Mouse (Mus musculus): ENCODE results near the gene Srgap1. TPM values are rescaled to one million over a fixed set of nuclear protein-coding genes. Genes with fewer than 3 reads are reported as not detected.

The Srgap1 gene
- total RNA-seq, 2 experiments from 2014 or later = 8.5 to 12.5 TPM

DNA sequence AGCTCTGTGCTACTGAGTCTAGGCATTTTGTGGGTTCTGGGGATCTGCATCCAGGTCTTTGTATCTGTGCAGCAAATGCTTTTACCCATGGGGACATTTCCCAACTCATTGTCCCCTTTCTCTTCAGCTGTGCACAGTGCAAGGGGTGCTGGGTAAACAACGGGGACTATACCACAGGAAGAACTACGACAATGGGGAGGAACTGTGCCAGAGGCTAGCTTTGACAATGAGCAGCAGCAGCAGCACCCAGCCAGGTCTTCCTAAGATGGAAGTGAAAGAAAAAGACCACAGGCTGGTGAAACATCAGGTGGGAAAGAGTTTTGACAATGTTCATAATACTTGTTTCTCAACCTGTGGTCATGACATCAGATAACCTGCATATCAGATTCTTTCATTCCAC, 197.6 kb downstream of the Srgap1 start:
- DNase-seq (ENCODE audit: low spot score in 2 of 2) = no peak

DNA sequence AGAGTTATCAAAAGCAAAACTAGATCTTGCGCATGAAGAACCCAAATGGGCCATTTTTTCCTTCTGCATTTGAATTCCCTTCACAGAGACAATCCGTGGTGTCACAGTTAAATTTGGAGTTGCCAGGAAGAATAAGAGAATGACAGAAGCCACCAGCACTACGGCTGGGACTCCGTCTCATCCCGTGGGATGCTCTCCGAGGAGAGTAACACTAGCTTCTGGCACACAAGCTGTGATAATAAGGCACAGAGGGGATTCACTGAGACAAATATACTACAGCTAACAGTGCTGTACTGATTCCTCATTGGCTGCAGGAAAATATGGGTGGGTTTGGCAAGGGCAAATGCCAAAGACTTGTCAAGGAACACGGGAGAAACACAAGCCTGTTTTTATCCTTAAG, 201.4 kb downstream of the Srgap1 start:
- peak in 1 of 2 experiments; percentile 46 for DNase-seq (ENCODE audit: low spot score in 2 of 2)
- intact Hi-C loops (cut with DNase I) = no loop called here

More for the DNA sequence above, 197.6 kb downstream of the Srgap1 start:
- intact Hi-C loops (cut with DNase I) = no loop called here

DNA sequence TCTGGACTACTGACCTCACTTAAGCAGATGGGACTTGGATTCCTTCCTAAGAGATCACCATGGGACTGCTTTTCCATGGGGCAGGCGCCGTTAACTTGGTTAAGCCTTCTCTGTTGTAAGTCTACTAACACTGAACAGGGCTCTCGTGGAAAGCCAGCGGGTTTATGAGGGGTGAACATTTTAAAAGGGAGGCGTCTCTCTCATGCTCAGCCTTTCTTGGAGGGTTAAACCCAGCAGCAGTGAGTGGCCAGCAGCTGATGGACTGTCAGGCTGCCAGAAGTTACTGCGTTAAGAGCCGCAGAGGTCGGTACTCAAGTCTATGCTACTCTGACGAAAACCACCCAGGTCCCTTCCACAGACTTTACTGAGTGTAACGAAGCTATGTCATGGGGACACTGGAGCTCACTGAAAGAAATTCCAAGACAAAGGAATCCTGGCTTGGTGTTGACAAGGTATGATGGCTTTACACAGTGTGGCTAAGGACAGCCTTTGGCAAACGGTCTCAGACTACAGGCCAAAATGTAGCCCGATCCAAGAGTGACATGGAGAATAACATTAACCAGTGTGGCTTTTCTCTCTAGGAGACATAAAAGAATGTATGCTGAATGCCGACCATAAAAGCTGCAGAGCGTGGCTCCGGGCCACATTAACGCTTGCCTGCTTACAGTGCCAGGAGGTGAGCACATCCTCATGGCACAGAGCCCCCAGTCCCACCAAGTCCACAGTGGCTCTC, 209.8 kb downstream of the Srgap1 start:
- DNase-seq (ENCODE audit: low spot score in 2 of 2) = no peak
- intact Hi-C loops (cut with DNase I) = loop anchor here (5.0 kb wide), 1 partner anchor 210 kb away; the partner anchor contains the start of gene Srgap1

DNA sequence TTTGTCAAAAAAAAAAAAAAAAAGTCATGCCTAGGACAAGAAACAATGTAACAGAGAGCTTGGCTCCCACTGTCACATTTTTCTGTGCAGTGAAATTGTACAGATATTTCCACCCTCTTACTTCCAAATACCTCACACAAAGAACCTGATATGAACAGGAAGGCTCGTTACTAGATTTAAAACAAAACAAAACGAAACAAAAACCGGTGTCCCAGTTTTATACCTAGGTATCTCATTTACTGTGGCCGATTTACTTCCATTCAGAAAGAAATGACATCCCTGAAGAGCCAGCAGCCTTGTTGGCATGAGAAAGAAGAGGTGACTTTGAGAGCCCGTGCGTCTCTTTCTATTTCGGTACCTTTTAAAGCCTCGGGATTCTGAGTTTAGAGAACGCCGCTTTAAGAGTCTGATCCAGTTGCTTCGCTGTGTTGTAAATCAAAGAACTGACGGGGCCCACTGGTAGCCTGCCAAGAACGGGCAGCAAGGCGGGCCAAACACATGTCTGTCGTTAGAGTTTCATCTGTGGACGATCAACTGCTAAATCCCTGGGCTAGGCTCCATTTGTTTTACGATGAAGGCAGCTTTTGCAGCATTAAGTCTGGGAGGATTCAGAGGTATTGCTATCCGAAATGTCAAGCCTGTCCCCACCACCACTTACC, 210.5 kb downstream of the Srgap1 start:
- peak; percentile 45 to 58 for DNase-seq (ENCODE audit: low spot score in 2 of 2)
- intact Hi-C loops (cut with DNase I) = loop anchor here (5.0 kb wide), 1 partner anchor 211 kb away; the partner anchor contains the start of gene Srgap1

DNA sequence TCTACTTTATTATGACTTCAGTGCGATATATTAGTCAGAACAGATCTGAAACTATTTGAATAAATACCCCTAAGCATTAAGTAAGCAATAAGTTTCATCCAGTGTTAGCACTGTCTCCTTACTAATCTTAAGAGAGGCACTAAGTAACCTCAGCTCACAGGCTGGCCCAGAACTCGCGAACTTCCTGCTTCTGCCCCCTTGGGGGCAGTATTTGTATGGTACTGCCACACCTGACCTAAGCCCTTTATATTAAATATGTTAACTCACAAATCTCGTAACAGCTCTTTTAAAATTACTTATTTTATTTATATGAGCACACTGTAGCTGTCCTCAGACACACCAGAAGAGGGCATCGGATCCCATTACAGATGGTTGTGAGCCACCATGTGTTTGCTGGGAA, 213.7 kb downstream of the Srgap1 start:
- intact Hi-C loops (cut with DNase I) = no loop called here

DNA sequence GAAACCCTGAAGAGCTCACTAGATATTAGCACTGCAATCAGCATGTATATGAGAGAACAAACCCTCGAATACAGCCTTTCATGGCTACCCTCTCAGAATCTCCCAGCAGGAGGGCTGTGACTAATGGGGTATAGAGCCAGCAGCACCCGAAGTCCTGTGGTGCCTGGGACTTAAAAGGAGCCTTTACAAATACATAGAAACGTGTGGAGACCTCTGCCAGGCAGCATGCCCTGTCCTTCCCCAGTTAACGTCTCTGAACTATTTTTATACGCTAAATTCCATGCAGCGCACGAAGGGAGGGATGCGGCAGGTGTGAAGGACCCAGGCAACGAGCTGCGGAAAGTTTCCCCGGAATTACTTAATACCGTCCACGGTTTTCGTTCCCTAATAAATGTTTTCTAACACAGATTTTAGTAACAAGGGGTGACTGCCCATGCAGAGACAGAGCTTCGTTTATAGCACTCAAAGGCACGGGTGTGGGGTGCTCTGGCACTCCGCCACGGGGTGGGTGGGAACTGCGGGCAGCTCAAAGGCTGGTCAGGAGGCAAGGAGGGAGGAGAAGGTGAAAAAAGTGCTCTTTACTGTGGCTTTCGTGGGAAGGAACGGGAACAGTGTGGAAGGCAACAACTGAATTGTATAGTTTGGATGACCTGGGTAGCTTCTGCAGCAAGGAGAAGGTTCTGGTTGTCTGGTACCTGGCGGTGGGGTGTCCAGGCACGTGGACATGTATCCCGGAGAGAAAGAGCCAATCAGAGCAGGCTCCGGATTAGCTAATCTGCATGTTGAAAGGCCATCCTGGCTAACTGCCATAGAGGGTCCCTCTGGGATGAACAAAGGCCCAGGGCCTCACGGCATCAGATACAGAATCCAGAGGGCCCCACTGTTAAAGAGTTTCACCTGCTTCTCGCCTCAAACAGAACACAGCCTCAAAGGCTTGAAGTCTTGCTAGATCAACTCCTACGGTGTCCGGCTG, 216.5 kb downstream of the Srgap1 start:
- intact Hi-C loops (cut with DNase I) = no loop called here

More for the DNA sequence above, 213.7 kb downstream of the Srgap1 start:
- no peak for DNase-seq (ENCODE audit: low spot score in 2 of 2)

DNA sequence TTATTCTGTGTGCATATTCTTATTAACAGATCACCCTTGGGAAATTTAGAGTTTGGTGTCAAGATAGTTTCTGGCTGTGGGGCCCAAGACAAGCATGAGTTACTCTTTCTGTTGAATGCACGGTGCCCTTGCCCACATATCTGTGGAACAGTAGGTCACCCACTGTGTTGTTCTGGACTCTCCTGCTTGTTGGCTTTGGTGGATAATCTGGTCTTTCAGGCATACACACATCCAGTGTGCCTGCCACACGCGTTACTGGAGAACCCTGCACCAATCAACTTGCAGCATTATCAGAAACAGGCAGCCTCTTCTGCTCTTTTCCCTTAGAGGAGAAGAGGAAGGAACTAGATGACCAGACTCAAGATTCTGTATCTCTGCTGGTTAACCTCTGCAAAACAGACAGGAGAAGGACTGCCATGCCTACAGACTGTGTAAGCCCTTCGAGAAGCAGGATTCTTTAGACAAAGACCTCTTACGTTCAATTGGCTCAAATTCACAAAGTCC, 217.3 kb downstream of the Srgap1 start:
- intact Hi-C loops (cut with DNase I) = no loop called here

More for the DNA sequence above, 216.5 kb downstream of the Srgap1 start:
- DNase-seq (ENCODE audit: low spot score in 2 of 2) = no peak

DNA sequence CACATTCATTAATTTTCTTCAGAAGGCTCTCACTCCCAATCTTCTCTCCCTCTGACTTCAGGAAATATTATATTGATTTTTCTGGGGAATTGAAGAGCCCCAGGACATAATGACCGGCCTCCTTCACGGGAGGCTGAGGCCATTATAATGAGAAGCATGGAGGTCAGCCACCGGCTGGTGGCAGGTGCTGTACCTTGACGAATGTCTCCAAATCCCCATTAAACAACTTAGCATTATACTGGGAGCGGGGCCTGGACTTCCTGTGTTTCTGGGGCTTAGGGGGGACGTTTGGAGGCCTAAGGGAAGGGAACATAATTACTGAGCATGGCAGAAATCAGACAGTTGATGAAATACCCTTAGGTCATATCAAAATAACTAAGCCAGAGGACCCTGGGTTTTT, 218.1 kb downstream of the Srgap1 start:
- no peak for DNase-seq (ENCODE audit: low spot score in 2 of 2)
- intact Hi-C loops (cut with DNase I) = no loop called here

More for the DNA sequence above, 217.3 kb downstream of the Srgap1 start:
- DNase-seq (ENCODE audit: low spot score in 2 of 2) = no peak

DNA sequence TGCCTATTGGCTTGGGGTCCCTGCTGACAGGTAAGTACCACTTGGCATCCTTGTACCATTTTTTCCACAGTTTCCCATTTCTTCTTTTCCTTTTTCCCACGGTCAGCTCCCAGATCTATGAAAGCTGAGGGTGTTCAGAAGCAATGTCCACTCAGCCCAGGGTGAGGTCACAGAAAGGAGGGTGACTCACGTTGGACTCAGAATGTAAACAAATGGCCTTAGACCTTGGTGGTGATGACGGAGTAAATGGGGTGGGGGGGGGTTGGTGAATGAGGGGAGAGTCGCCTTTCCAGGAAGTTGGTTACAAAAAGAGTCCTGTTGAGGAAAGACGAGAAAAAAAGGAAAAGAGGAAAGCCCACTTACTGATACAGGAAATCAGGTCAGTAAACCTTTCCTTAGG, 224.4 kb downstream of the Srgap1 start:
- intact Hi-C loops (cut with DNase I) = no loop called here
- DNase-seq (ENCODE audit: low spot score in 2 of 2) = no peak

DNA sequence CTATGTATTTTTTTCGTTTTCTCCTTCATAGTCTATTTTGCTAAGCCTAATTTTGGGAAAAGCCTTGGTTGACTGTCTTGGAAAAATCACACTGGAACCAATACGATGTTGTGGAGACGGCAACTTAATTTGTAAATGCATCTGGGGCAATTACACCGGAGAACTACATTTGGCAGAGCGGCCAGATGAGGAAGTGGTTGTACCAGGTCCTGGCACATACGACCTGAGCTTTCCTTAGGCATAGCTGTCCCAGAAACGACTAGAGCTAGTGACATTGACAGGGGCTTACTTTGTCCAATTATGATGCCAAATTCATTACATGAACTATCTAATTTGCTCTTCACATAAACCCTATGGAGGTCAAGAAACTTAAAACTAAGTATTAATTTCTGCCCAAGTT, 226.3 kb downstream of the Srgap1 start:
- DNase-seq (ENCODE audit: low spot score in 2 of 2) = no peak
- intact Hi-C loops (cut with DNase I) = no loop called here

DNA sequence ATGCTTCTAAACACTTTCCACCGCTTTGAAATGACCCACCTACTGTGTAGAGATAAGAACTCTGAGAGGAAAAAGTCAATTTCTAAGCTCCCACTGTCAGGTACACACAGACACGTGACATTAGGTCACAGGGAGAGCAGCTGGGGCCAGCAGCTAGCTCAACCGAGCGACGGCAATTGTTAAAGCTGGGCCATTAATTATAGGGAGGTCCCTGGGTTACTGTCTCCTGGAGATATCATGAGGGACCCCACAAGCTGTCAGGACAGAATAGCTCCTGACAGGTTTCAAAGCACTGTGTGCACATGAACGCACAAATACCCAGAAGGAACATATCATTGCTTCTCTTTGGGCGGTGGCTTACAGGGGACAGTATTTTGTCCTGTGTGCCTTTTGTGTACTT, 229.1 kb downstream of the Srgap1 start:
- no peak for DNase-seq (ENCODE audit: low spot score in 2 of 2)
- intact Hi-C loops (cut with DNase I) = no loop called here

DNA sequence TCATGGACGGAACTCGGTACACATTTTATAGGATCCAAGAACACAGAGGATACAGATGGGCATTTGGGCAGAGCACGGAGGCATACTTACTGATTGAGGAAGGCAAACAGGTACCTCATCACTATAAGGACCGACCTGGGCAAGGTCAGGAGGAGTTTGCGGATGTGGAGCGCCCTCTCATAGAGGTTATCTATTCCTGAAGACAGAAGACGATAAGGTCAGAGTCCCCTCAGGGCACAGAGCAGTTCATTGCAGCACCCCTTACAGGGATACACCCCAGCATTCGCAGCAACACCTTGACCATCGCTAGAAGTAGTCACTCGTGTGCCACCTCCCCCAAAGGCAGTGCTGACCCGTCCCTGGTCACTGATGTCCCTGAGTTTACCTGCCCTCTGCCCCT, 239.3 kb downstream of the Srgap1 start:
- DNase-seq (ENCODE audit: low spot score in 2 of 2) = no peak
- intact Hi-C loops (cut with DNase I) = no loop called here

DNA sequence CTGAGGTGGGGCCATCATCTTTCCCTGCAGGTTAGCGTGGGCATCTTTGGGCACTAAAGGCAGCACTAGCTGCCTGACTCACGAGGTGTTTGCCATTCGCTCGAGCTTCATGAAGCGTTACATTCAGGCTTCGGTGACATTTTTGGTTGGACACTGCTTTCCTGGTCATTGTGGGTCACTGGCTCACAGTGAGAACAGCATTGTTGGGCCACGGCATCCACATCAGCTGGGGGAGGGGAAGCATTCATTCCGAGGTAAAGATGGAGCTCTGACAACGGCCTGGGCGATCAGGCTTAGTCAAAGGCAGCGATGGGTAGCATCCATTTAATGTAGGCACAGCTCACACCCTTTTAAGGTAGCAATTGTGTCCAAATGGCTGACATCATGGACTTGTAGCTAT, 240.3 kb downstream of the Srgap1 start:
- intact Hi-C loops (cut with DNase I) = no loop called here
- no peak for DNase-seq (ENCODE audit: low spot score in 2 of 2)

DNA sequence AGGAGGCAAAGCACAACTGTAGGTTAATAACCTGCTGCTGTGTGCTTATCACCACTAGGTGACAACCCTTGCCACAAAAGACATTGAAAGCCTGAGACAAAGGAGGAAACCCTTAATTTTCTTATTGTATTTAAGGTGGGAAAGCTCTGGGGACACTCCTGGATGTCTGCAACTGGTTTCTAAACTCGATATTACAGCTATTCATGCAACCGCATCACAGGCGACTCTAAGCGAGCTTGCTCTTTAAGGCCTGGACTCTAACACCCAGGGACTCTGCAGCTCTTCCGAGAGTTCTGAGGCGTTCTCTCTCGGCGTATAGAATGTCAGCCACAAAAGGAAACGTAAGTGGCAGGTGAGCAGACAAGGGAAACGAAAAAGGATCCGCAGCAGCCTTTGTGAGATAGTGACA, 241.2 kb downstream of the Srgap1 start:
- DNase-seq (ENCODE audit: low spot score in 2 of 2) = no peak
- intact Hi-C loops (cut with DNase I) = no loop called here

DNA sequence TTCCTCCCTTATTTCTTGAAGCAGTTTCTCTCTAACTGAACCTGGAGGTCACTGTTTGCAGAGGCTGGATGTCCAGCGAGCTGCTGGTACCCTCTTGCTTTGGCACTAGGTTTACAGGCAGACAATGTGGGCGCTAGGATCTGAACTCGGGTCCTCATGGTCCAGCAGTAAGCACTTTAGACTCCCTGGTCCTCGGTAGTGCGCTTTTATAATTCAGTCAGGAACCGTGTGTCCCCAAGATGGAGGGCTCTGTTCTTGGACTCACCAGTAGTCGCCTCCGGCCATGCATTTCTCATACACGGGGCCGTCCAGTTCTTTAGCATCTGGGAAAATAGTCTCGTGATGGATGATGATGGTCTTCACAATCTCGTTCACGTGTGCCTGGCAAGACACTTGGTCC, 242.6 kb downstream of the Srgap1 start:
- DNase-seq (ENCODE audit: low spot score in 2 of 2) = no peak

DNA sequence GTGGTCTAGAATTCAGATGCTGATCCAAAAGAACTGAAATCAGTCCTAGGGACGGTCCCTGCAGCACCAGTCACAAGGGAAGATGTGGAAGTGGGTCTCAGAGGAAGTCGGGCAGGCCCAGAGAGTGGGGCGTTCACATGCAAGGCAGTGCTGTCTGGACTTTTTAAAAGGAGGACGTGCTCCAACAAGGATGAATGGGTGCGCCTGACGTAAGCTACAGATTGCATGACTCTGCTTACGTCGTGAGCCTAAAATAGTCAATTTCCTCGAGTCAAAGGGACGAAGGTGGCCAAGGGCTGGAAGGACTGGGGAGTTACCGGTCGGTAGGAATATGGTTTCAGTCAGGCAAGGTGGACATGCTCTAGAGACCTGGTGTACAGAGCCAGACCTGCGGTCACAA, 247.1 kb downstream of the Srgap1 start:
- DNase-seq (ENCODE audit: low spot score in 2 of 2) = no peak
- intact Hi-C loops (cut with DNase I) = no loop called here

More for the DNA sequence above, 242.6 kb downstream of the Srgap1 start:
- intact Hi-C loops (cut with DNase I) = no loop called here

DNA sequence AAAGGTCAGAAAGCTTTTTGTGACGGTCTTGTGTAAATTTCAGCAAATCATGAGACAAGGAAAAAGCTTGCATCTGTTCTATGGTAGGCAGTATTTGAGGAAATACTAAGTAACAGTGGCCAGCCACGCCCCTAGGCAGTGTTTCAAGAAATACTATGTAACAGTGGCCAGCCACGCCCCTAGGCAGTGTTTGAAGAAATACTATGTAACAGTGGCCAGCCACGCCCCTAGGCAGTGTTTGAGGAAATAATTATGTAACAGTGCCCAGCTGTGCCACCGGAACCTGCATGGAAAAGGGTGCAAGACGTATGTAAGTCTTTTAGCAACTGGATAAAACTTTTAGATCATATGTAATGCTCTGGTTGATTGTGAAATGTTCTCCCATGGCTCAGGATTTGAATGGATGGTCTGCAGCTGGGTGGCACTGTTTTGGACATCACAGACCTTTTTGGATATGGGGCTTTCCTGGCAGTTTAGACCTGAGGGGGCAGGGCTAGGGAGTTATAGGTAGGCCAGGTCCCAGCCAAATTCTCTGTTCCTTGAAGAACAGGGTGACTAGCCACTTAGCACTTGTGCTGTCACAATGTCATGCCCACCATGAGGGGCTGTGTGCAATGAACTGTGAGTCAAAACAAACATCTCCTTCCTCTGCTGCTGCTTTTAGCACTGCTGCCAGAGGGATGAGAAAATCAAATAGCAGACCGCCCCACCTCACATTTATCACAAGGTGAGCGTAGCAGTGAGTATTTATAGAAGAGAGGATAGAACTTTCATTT, 250.9 kb downstream of the Srgap1 start:
- intact Hi-C loops (cut with DNase I) = no loop called here
- no peak for DNase-seq (ENCODE audit: low spot score in 2 of 2)

DNA sequence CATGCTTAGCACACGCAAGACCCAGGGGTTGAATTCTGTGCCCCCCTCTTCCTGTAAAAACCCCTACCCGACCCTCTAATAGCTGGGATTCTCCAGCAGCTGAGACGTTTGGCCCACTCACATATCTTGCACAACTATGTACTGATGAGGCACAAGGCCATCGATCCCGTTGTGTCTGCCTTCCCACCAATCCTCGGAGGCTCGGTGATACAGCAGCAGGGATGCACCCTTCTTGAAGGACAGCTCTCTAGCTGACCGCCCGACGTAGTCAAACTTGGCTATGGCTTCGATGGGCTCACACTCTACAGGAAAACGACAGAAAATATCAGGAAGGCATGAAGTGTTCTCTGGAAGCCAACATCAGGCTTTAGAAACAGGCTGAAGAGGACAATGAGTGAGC, 252.6 kb downstream of the Srgap1 start:
- intact Hi-C loops (cut with DNase I) = no loop called here
- DNase-seq (ENCODE audit: low spot score in 2 of 2) = no peak

DNA sequence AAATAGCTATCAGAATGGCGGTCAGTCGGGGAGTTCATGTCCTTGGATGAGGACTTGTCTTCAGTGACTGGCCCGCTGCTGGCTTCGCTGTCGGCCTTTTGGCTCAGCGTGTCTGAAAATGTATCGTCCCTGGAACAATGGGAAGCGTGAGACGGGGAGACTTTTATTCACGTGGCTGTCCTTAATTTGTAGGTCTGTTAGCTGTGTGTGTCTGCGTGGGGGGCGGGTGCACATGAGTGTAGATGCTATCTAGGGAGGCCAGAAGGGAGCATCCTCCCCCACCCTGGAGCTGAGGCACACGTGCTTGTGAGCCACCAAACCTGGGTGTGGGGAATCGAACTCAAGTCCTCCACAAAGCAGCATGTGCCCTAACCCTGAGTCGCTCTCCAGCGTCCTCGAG, 254.5 kb downstream of the Srgap1 start:
- no peak for DNase-seq (ENCODE audit: low spot score in 2 of 2)
- intact Hi-C loops (cut with DNase I) = no loop called here
